Mouse (Mus musculus): ENCODE data around the gene Ibsp.

Ibsp gene

GRCm38 (mm10) chr5:104340513-104340829, 41.5 kb downstream of the Ibsp start:
- DNase-seq (ENCODE audit: low spot score in 2 of 2), result no peak

- DNase-seq (ENCODE audit: low spot score in 2 of 2), result no peak
Measured at GRCm38 (mm10) chr5:104342881-104343280, 43.9 kb downstream of the Ibsp start.

- DNase-seq (ENCODE audit: low spot score in 2 of 2), result no peak
Measured at GRCm38 (mm10) chr5:104344526-104345240, 45.7 kb downstream of the Ibsp start.

- no peak for DNase-seq (ENCODE audit: low spot score in 2 of 2)
Measured at GRCm38 (mm10) chr5:104345241-104345630, 46.3 kb downstream of the Ibsp start.

- no peak for DNase-seq (ENCODE audit: low spot score in 2 of 2)
Measured at GRCm38 (mm10) chr5:104351041-104351440, 52.1 kb downstream of the Ibsp start.

- DNase-seq (ENCODE audit: low spot score in 2 of 2), result no peak
Measured at GRCm38 (mm10) chr5:104351874-104352273, 52.9 kb downstream of the Ibsp start.

- no peak for DNase-seq (ENCODE audit: low spot score in 2 of 2)
Measured at GRCm38 (mm10) chr5:104357575-104357974, 58.6 kb downstream of the Ibsp start.

GRCm38 (mm10) chr5:104358592-104358991, 59.6 kb downstream of the Ibsp start:
- DNase-seq (ENCODE audit: low spot score in 2 of 2), result no peak

GRCm38 (mm10) chr5:104359257-104359656, 60.3 kb downstream of the Ibsp start:
- no peak for DNase-seq (ENCODE audit: low spot score in 2 of 2)
